ENCODE assay signal across 7 mouse cellular contexts in genomic region chr6:16283328-16284072, GRCm38 (mm10).
"Had no signal": no experiment of that assay in that cellular context is flagged by ENCODE, and none has a peak within 500 bp of the region (broad histone marks: within the 10 kb centered on the region; RNA-seq: fewer than 3 reads in every experiment).

No protein-coding gene starts in this region.

- DNase-seq: kidney, adult 2 months; kidney, postnatal 14 days; lung, adult 2 months; lung, postnatal 10 days; right cerebral cortex, postnatal 25 days; thymus, adult 18-20 months; thymus, postnatal 14 days had no signal
